Mouse (Mus musculus) stomach, postnatal 0 days (tissue): ENCODE measurements around the gene Ppp6r1.

Experiments used
- CTCF ChIP-seq: IDR thresholded peaks from 2 replicates; pipeline ENCODE4 v1.5.1; 2016; ENCODE audit warnings: antibody characterized with exemption, low read depth, mild to moderate bottlenecking, moderate library complexity
- EP300 ChIP-seq: optimal IDR thresholded peaks from 2 replicates; pipeline ENCODE3; 2016; ENCODE audit warnings: antibody characterized with exemption

DNA sequence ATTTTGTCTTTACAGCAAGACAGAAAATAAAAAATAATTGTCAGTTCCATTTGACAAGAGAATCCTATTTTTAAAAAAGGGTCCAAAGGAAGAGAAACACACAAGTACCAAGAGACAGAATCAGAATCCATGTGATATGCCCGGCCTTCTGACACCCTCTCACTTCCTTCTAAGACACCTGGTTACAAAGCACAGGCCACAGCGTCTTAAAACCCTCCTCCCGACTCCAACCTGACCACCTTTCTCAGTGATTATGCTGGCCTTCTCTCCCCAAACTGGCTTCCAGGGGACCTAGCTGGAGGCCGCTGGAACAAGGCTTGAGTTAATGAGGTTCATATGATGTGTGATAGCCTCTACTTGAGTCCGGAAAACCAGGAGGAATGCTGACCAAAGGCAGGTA is 5.5 kb downstream of the Ppp6r1 start:
- TF ChIP-seq CTCF = no peak
- no peak for TF ChIP-seq EP300
